Comparison of ENCODE assay signal across 11 mouse cellular contexts in the genomic region with DNA sequence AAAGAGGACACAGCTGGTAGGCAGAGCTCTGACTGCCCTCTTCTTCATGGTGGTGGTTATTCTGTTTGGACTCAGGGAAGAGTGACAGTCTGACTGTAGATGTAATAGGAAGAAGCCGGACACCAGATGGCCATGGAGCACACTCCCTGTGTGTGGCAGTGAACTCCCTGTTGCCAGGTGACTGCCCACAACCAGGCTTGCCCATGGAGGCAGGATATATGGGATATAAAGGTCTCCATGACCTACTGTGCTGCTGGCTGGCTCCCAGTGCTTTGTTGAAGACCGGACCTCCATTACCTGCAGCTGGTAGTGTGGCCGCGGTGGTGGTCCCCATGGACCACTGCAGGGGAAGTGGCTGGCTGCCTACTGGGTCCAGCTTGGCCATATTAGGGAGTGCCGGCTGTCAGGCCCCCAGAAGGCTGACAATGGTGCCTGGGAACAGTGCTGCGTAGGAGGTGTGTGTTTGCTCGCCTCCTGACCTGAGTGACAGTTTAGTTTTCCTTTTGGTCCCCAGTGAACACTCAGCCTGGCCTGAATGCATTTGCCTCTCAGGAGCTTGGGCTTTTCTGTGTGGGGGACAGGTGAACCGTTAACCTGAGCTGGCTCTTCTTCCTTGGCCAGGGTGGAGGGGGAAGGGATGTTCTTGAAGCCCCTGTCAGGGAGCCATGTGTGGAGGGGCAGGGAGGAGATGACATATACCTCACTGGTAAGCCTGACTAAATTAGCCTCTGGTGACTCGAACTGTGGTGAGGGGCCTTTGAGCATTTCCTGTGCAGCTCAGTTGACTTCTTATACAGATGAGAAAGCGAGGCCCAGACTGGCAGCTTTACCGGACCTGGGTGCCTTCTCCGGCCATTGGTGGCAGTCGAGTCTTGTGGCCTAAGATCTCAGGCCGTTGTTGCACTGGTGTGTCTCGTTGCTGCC.
DNase-seq lines count a peak whose midpoint lies in the region; ATAC-seq and TF ChIP-seq lines count a peak whose summit lies in the region.
"Had no signal": no experiment of that assay in that cellular context is flagged by ENCODE, and none has a peak within 500 bp of the region (broad histone marks: within the 10 kb centered on the region; RNA-seq: fewer than 3 reads in every experiment).

No protein-coding gene starts in this region.

- H3K27ac ChIP-seq in forebrain, embryonic 12.5 days: peak overlapping the region; percentile 25; the same call in 1 of the 2 replicates
- H3K27ac ChIP-seq in forebrain, embryonic 14.5 days (ENCODE audit: low read depth, low read length): no peak overlapping the region
- H3K27ac ChIP-seq in midbrain, embryonic 13.5 days: 0 out of 2 replicates have a peak overlapping the region, but pooled peaks have one; percentile 4
- no peak overlapping the region for H3K27ac ChIP-seq in midbrain, embryonic 15.5 days
- peak overlapping the region; percentile 51; the same call in 1 of the 2 replicates for H3K27ac ChIP-seq in embryonic facial prominence, embryonic 15.5 days (replicated peaks)
- H3K27ac ChIP-seq in midbrain, postnatal 0 days (ENCODE audit: low read depth, low read length): no peak overlapping the region
- H3K27ac ChIP-seq: layer of hippocampus, adult 2 months; macrophage had no signal

- peaks cover 6% of the 10 kb centered on the region; the same call in 1 of the 2 replicates for H3K36me3 ChIP-seq in forebrain, embryonic 12.5 days (replicated peaks)
- no peaks in the 10 kb centered on the region for H3K36me3 ChIP-seq in forebrain, embryonic 14.5 days (ENCODE audit: control insufficient read depth, insufficient read depth, low read length)
- no peaks in the 10 kb centered on the region for H3K36me3 ChIP-seq in midbrain, embryonic 13.5 days
- no peaks in the 10 kb centered on the region for H3K36me3 ChIP-seq in midbrain, embryonic 15.5 days (replicated peaks)
- H3K36me3 ChIP-seq in embryonic facial prominence, embryonic 15.5 days: no peaks in the 10 kb centered on the region
- no peaks in the 10 kb centered on the region for H3K36me3 ChIP-seq in midbrain, postnatal 0 days (ENCODE audit: insufficient read depth, low read length)

- 83% methylated on average over 15 of the region's 15 CpGs for WGBS in forebrain, embryonic 12.5 days
- WGBS in forebrain, embryonic 14.5 days: 85% methylated on average over 15 of the region's 15 CpGs
- 72% methylated on average over 15 of the region's 15 CpGs for WGBS in midbrain, embryonic 13.5 days
- 71% methylated on average over 15 of the region's 15 CpGs for WGBS in midbrain, embryonic 15.5 days
- 64% methylated on average over 15 of the region's 15 CpGs for WGBS in embryonic facial prominence, embryonic 15.5 days
- WGBS in midbrain, postnatal 0 days: 79% methylated on average over 15 of the region's 15 CpGs

- no peak for DNase-seq in forebrain, embryonic 14.5 days (ENCODE audit: low spot score)
- DNase-seq in midbrain, postnatal 0 days (ENCODE audit: low spot score): peak; percentile 59
- DNase-seq in gastrocnemius, postnatal 10 days: no peak
- DNase-seq: embryo, embryonic 11 days had no signal

- H3K4me2 ChIP-seq in forebrain, embryonic 12.5 days: no peak overlapping the region
- H3K4me2 ChIP-seq in forebrain, embryonic 14.5 days (ENCODE audit: low read length): no peak overlapping the region
- H3K4me2 ChIP-seq in midbrain, embryonic 13.5 days (replicated peaks): no peak overlapping the region
- no peak overlapping the region for H3K4me2 ChIP-seq in midbrain, embryonic 15.5 days
- no peak overlapping the region for H3K4me2 ChIP-seq in embryonic facial prominence, embryonic 15.5 days (replicated peaks)
- H3K4me2 ChIP-seq in midbrain, postnatal 0 days (ENCODE audit: low read depth, low read length, poor library complexity, severe bottlenecking): no peak overlapping the region

- H3K9me3 ChIP-seq in forebrain, embryonic 12.5 days: no peaks in the 10 kb centered on the region
- no peaks in the 10 kb centered on the region for H3K9me3 ChIP-seq in forebrain, embryonic 14.5 days (replicated peaks; ENCODE audit: control insufficient read depth, low read length)
- H3K9me3 ChIP-seq in midbrain, embryonic 13.5 days: no peaks in the 10 kb centered on the region
- no peaks in the 10 kb centered on the region for H3K9me3 ChIP-seq in midbrain, embryonic 15.5 days
- H3K9me3 ChIP-seq in embryonic facial prominence, embryonic 15.5 days (replicated peaks): no peaks in the 10 kb centered on the region
- H3K9me3 ChIP-seq in midbrain, postnatal 0 days (ENCODE audit: low read length): no peaks in the 10 kb centered on the region

- no peak for TF ChIP-seq CTCF in midbrain, postnatal 0 days (IDR thresholded peaks at IDR 0.05)

- H3K4me1 ChIP-seq in forebrain, embryonic 12.5 days: peaks cover 96% of the 10 kb centered on the region
- H3K4me1 ChIP-seq in forebrain, embryonic 14.5 days (ENCODE audit: control insufficient read depth, insufficient read depth, low read length): peaks cover 39% of the 10 kb centered on the region
- H3K4me1 ChIP-seq in midbrain, embryonic 13.5 days (replicated peaks): peaks cover 100% of the 10 kb centered on the region
- peaks cover 83% of the 10 kb centered on the region for H3K4me1 ChIP-seq in midbrain, embryonic 15.5 days
- H3K4me1 ChIP-seq in embryonic facial prominence, embryonic 15.5 days: peaks cover 92% of the 10 kb centered on the region
- peaks cover 12% of the 10 kb centered on the region; the same call in 1 of the 2 replicates for H3K4me1 ChIP-seq in midbrain, postnatal 0 days (ENCODE audit: insufficient read depth, low read length)

- no peak overlapping the region for H3K4me3 ChIP-seq in forebrain, embryonic 12.5 days (replicated peaks)
- no peak overlapping the region for H3K4me3 ChIP-seq in forebrain, embryonic 14.5 days (ENCODE audit: low read depth, low read length)
- no peak overlapping the region for H3K4me3 ChIP-seq in midbrain, embryonic 13.5 days (replicated peaks)
- no peak overlapping the region for H3K4me3 ChIP-seq in midbrain, embryonic 15.5 days
- no peak overlapping the region for H3K4me3 ChIP-seq in embryonic facial prominence, embryonic 15.5 days (replicated peaks)
- H3K4me3 ChIP-seq in midbrain, postnatal 0 days (ENCODE audit: low read depth, low read length): no peak overlapping the region
- H3K4me3 ChIP-seq: layer of hippocampus, adult 2 months had no signal

- no peak overlapping the region for H3K9ac ChIP-seq in forebrain, embryonic 12.5 days
- H3K9ac ChIP-seq in forebrain, embryonic 14.5 days (ENCODE audit: low read length): no peak overlapping the region
- no peak overlapping the region; the same call in 1 of the 2 replicates for H3K9ac ChIP-seq in midbrain, embryonic 13.5 days (replicated peaks)
- H3K9ac ChIP-seq in midbrain, embryonic 15.5 days: no peak overlapping the region
- no peak overlapping the region for H3K9ac ChIP-seq in embryonic facial prominence, embryonic 15.5 days
- H3K9ac ChIP-seq in midbrain, postnatal 0 days (replicated peaks; ENCODE audit: low read length, poor library complexity, severe bottlenecking): no peak overlapping the region

- ATAC-seq in forebrain, embryonic 12.5 days (ENCODE audit: low FRiP score): no peak
- ATAC-seq in forebrain, embryonic 14.5 days: no peak
- peak; percentile 38; the same call in 1 of the 2 replicates for ATAC-seq in midbrain, embryonic 13.5 days
- no peak; the same call in 1 of the 2 replicates for ATAC-seq in midbrain, embryonic 15.5 days (replicated peaks)
- 0 out of 2 replicates have a peak, but pooled peaks have one; percentile 15 for ATAC-seq in embryonic facial prominence, embryonic 15.5 days (ENCODE audit: insufficient number of reproducible peaks, low FRiP score, low TSS enrichment, low read depth)
- ATAC-seq in midbrain, postnatal 0 days (ENCODE audit: low FRiP score): no peak
- no peak for ATAC-seq in megakaryocyte-erythroid progenitor cell, adult 5-6 weeks (replicated peaks; ENCODE audit: low FRiP score, low TSS enrichment, poor library complexity, severe bottlenecking)

- H3K27me3 ChIP-seq in forebrain, embryonic 12.5 days: no peaks in the 10 kb centered on the region
- no peaks in the 10 kb centered on the region for H3K27me3 ChIP-seq in forebrain, embryonic 14.5 days (replicated peaks; ENCODE audit: control insufficient read depth, insufficient read depth, low read length)
- no peaks in the 10 kb centered on the region for H3K27me3 ChIP-seq in midbrain, embryonic 13.5 days
- no peaks in the 10 kb centered on the region for H3K27me3 ChIP-seq in midbrain, embryonic 15.5 days (replicated peaks)
- H3K27me3 ChIP-seq in embryonic facial prominence, embryonic 15.5 days: no peaks in the 10 kb centered on the region
- no peaks in the 10 kb centered on the region for H3K27me3 ChIP-seq in midbrain, postnatal 0 days (ENCODE audit: insufficient read depth, low read length)

Comparison
In these comparisons a context has a peak if more than half of its experiments do, and no peak if none do; other contexts are left out.
1. ATAC-seq: peak in midbrain, embryonic 13.5 days (single experiment) and embryonic facial prominence, embryonic 15.5 days (single experiment); none in forebrain, embryonic 12.5 days (single experiment), forebrain, embryonic 14.5 days (single experiment), midbrain, embryonic 15.5 days (single experiment), midbrain, postnatal 0 days (single experiment) and megakaryocyte-erythroid progenitor cell, adult 5-6 weeks (single experiment).
2. H3K27ac ChIP-seq: peak in forebrain, embryonic 12.5 days (single experiment), midbrain, embryonic 13.5 days (single experiment) and embryonic facial prominence, embryonic 15.5 days (single experiment); none in forebrain, embryonic 14.5 days (single experiment), midbrain, embryonic 15.5 days (single experiment) and midbrain, postnatal 0 days (single experiment).